Mouse (Mus musculus) left cerebral cortex, postnatal 14 days (tissue): ENCODE measurements around the gene Spata31d1a. TPM values are rescaled to one million over a fixed set of nuclear protein-coding genes. Genes with fewer than 3 reads are reported as not detected.

ENCODE experiments used
- total RNA-seq, 2 experiments: library from RNA; stranded (reverse); gene quantifications; 2 replicates each; pipeline ENCODE4 v1.2.3; 2021

Spata31d1a gene
- total RNA-seq, 2 experiments from 2014 or later: 0.13 to 0.18 TPM

Other genes with a start within 250 kb of the Spata31d1a start
- 100 to 1,000 TPM; 326 to 365 TPM for gene Agtpbp1, start 125.1 kb downstream of the Spata31d1a start, total RNA-seq
- 10 to 100 TPM; 89.8 to 98.0 TPM for gene Naa35, start 125.1 kb downstream of the Spata31d1a start, total RNA-seq
- gene Golm1, start 34.5 kb downstream of the Spata31d1a start, total RNA-seq: 10 to 100 TPM; 15.5 to 15.6 TPM
- gene 4921517D22Rik, start 16.2 kb downstream of the Spata31d1a start, total RNA-seq: not detected
- gene Spata31d1b, start 2.0 kb upstream of the Spata31d1a start, total RNA-seq: not detected
- under 1 TPM in 1 of 2 experiments, not detected in 1; 0.08 TPM for gene Spata31d1d, start 21.4 kb upstream of the Spata31d1a start, total RNA-seq
- gene 1700014D04Rik, start 36.4 kb upstream of the Spata31d1a start, total RNA-seq: 1 to 10 TPM; 1.0 to 1.1 TPM
- gene Isca1, start 59.5 kb upstream of the Spata31d1a start, total RNA-seq: 100 to 1,000 TPM; 119 to 121 TPM
- not detected for gene Gm49354, start 71.9 kb upstream of the Spata31d1a start, total RNA-seq
- gene Tut7, start 112.8 kb upstream of the Spata31d1a start, total RNA-seq: 10 to 100 TPM; 60.9 to 66.6 TPM